ENCODE assay signal across 15 mouse cellular contexts in genomic region chr13:60020175-60020487, GRCm38 (mm10).
DNase-seq lines count a peak whose midpoint lies in the region; ATAC-seq and TF ChIP-seq lines count a peak whose summit lies in the region.
"Had no signal": no experiment of that assay in that cellular context is flagged by ENCODE, and none has a peak within 500 bp of the region (broad histone marks: within the 10 kb centered on the region; RNA-seq: fewer than 3 reads in every experiment).

No protein-coding gene starts in this region.

- no peak for TF ChIP-seq POLR2A in kidney, adult 2 months (IDR thresholded peaks at IDR 0.05; ENCODE audit: low read depth, low read length)
- no peak for TF ChIP-seq POLR2A in embryonic fibroblast, embryonic 13.5 days (IDR thresholded peaks at IDR 0.05; ENCODE audit: low read depth, low read length)
- no peak for TF ChIP-seq POLR2A in myocyte (IDR thresholded peaks at IDR 0.05; ENCODE audit: insufficient read length, low read depth)

- no peak overlapping the region for H3K4me2 ChIP-seq in kidney, embryonic 15.5 days
- H3K4me2 ChIP-seq in myocyte (ENCODE audit: low read depth) = peak overlapping the region; percentile 77
- H3K4me2 ChIP-seq: forebrain, embryonic 13.5 days; lung, embryonic 15.5 days; midbrain, embryonic 13.5 days had no signal

- H3K27me3 ChIP-seq in heart, embryonic 10.5 days (ENCODE audit: insufficient read depth, poor library complexity, severe bottlenecking) = no peaks in the 10 kb centered on the region
- no peaks in the 10 kb centered on the region for H3K27me3 ChIP-seq in kidney, embryonic 15.5 days
- H3K27me3 ChIP-seq in kidney, adult 2 months (replicated peaks; ENCODE audit: control insufficient read depth, insufficient read depth, low read length) = no peaks in the 10 kb centered on the region
- no peaks in the 10 kb centered on the region for H3K27me3 ChIP-seq in myocyte (ENCODE audit: control insufficient read depth, insufficient read depth, insufficient read length)
- H3K27me3 ChIP-seq: forebrain, embryonic 13.5 days; lung, embryonic 15.5 days; midbrain, embryonic 13.5 days had no signal

- no peak for DNase-seq in heart, embryonic 10.5 days (ENCODE audit: low spot score)
- DNase-seq in heart, adult 11 months = no peak
- DNase-seq in kidney, adult 2 months = no peak
- DNase-seq in cerebellum, adult 11 months = no peak
- DNase-seq in lung, postnatal 4 days = no peak
- DNase-seq: B cell, adult 2 months; kidney, adult 11 months; left cerebral cortex, postnatal 4 days had no signal

- 45% methylated on average over 5 of the region's 5 CpGs for WGBS in heart, embryonic 10.5 days
- WGBS in kidney, embryonic 15.5 days = 26% methylated on average over 5 of the region's 5 CpGs
- 43% methylated on average over 5 of the region's 5 CpGs for WGBS in kidney, adult 2 months

- no peak for TF ChIP-seq CTCF in kidney, adult 2 months (conservative IDR thresholded peaks at IDR 0.05; ENCODE audit: insufficient read depth, insufficient read length, low read depth, low read length)
- no peak for TF ChIP-seq CTCF in embryonic fibroblast, embryonic 13.5 days (IDR thresholded peaks at IDR 0.05; ENCODE audit: borderline replicate concordance, insufficient read depth, low read length)

- H3K9me3 ChIP-seq in heart, embryonic 10.5 days = no peaks in the 10 kb centered on the region
- H3K9me3 ChIP-seq in kidney, embryonic 15.5 days (replicated peaks) = no peaks in the 10 kb centered on the region
- H3K9me3 ChIP-seq: forebrain, embryonic 13.5 days; lung, embryonic 15.5 days; midbrain, embryonic 13.5 days had no signal

- 0 out of 2 replicates have a peak overlapping the region, but pooled peaks have one; percentile 3 for H3K27ac ChIP-seq in heart, embryonic 10.5 days
- H3K27ac ChIP-seq in kidney, embryonic 15.5 days = peak overlapping the region; percentile 58; the same call in 1 of the 2 replicates
- no peak overlapping the region for H3K27ac ChIP-seq in kidney, adult 2 months (ENCODE audit: insufficient read depth, low read depth, low read length)
- peak overlapping the region; percentile 99 for H3K27ac ChIP-seq in embryonic fibroblast, embryonic 13.5 days (ENCODE audit: insufficient read depth, low read length)
- H3K27ac ChIP-seq: forebrain, embryonic 13.5 days; layer of hippocampus, adult 2 months; lung, embryonic 15.5 days; midbrain, embryonic 13.5 days had no signal

- H3ac ChIP-seq in myocyte (ENCODE audit: control insufficient read depth, insufficient read length) = no peak overlapping the region

- no peaks in the 10 kb centered on the region for H3K79me2 ChIP-seq in myocyte (ENCODE audit: control insufficient read depth, insufficient read depth)

- H3K4me1 ChIP-seq in heart, embryonic 10.5 days = peaks cover 16% of the 10 kb centered on the region
- H3K4me1 ChIP-seq in kidney, embryonic 15.5 days = peaks cover 18% of the 10 kb centered on the region
- peaks cover 10% of the 10 kb centered on the region for H3K4me1 ChIP-seq in kidney, adult 2 months (ENCODE audit: control insufficient read depth, insufficient read depth, low read length)
- peaks cover 6% of the 10 kb centered on the region for H3K4me1 ChIP-seq in embryonic fibroblast, embryonic 13.5 days (ENCODE audit: control insufficient read depth, insufficient read depth, low read length)

- ATAC-seq in kidney, embryonic 15.5 days (replicated peaks; ENCODE audit: low FRiP score) = no peak
- ATAC-seq: forebrain, embryonic 13.5 days; midbrain, embryonic 13.5 days had no signal

- H3K4me3 ChIP-seq in heart, embryonic 10.5 days = no peak overlapping the region
- H3K4me3 ChIP-seq in kidney, embryonic 15.5 days (replicated peaks) = no peak overlapping the region
- no peak overlapping the region for H3K4me3 ChIP-seq in kidney, adult 2 months (ENCODE audit: insufficient read depth, low read depth, low read length)
- H3K4me3 ChIP-seq in embryonic fibroblast, embryonic 13.5 days (ENCODE audit: insufficient read depth, low read length) = no peak overlapping the region
- no peak overlapping the region for H3K4me3 ChIP-seq in myocyte
- H3K4me3 ChIP-seq: forebrain, embryonic 13.5 days; layer of hippocampus, adult 2 months; lung, embryonic 15.5 days; midbrain, embryonic 13.5 days had no signal

- H3K9ac ChIP-seq in kidney, embryonic 15.5 days = no peak overlapping the region
- H3K9ac ChIP-seq: forebrain, embryonic 13.5 days; lung, embryonic 15.5 days had no signal

- H3K36me3 ChIP-seq in heart, embryonic 10.5 days = no peaks in the 10 kb centered on the region
- no peaks in the 10 kb centered on the region for H3K36me3 ChIP-seq in kidney, embryonic 15.5 days
- H3K36me3 ChIP-seq in kidney, adult 2 months (ENCODE audit: control insufficient read depth, insufficient read depth, low read length) = no peaks in the 10 kb centered on the region
- H3K36me3 ChIP-seq in myocyte (ENCODE audit: control insufficient read depth, insufficient read depth) = no peaks in the 10 kb centered on the region
- H3K36me3 ChIP-seq: lung, embryonic 15.5 days; midbrain, embryonic 13.5 days had no signal

TF ChIP-seq in myocyte, 11 proteins besides CTCF, POLR2A, EP300 and RAD21:
- TF ChIP-seq REST (IDR thresholded peaks at IDR 0.05; ENCODE audit: insufficient read depth, insufficient read length) (no peak), SRF (IDR thresholded peaks at IDR 0.05; ENCODE audit: control insufficient read depth, insufficient read length, low read depth) (no peak), POLR2AphosphoS2 (IDR thresholded peaks at IDR 0.05; ENCODE audit: insufficient read length, low read depth) (no peak), TCF12 (IDR thresholded peaks at IDR 0.05; ENCODE audit: insufficient read depth, poor library complexity, severe bottlenecking) (no peak), E2F4 (IDR thresholded peaks at IDR 0.05; ENCODE audit: insufficient read depth) (no peak), TCF3 (IDR thresholded peaks at IDR 0.05; ENCODE audit: insufficient read length, low read depth) (no peak), MYOG (IDR thresholded peaks at IDR 0.05; ENCODE audit: control insufficient read depth in 1 of 3, insufficient read depth in 1 of 3, insufficient read length in 2 of 3, low read depth in 2 of 3) (no peak), USF1 (IDR thresholded peaks at IDR 0.05; ENCODE audit: low read depth) (no peak), CEBPB (IDR thresholded peaks at IDR 0.05; ENCODE audit: insufficient read depth, poor library complexity, severe bottlenecking) (no peak), MYOD1 (IDR thresholded peaks at IDR 0.05; ENCODE audit: control insufficient read depth in 1 of 3, insufficient read length in 2 of 3, low read depth in 2 of 3) (no peak), MAX (IDR thresholded peaks at IDR 0.05; ENCODE audit: low read depth) (no peak)
TF ChIP-seq in myocyte: peak in this region for 0.
